Mouse (Mus musculus) neural tube, embryonic 12.5 days (tissue): Measurements from ENCODE around the gene Inafm1. TPM values are rescaled to one million over a fixed set of nuclear protein-coding genes. Genes with fewer than 3 reads are reported as not detected.
A peak's percentile ranks its signal among the peaks of the same experiment; 100 is the strongest.
"Not testable (repeated sequence)": the region's sequence is repeated elsewhere in the genome, so short reads cannot be mapped to it uniquely, and the experiment has no call there.

ENCODE experiments used
- ATAC-seq: fragments of 200-750 bp; cut with Nextera tagmentation; 2 replicates; pipeline ENCODE4 v1.8.0; 2017; ENCODE audit warnings: low read depth, mild to moderate bottlenecking, moderate TSS enrichment, moderate library complexity; ENCODE audit not compliant: low FRiP score
- H3K27ac ChIP-seq: fragments of 300-500 bp; sonication (generic); 2 replicates; pipeline ENCODE4 v1.5.1; 2016
- H3K27me3 ChIP-seq: fragments of 300-500 bp; sonication (generic); replicated peaks from 2 replicates; pipeline ENCODE4 v1.6.1; 2016; ENCODE audit warnings: mild to moderate bottlenecking
- H3K36me3 ChIP-seq: fragments of 300-500 bp; sonication (generic); 2 replicates; pipeline ENCODE4 v1.6.1; 2016; ENCODE audit warnings: mild to moderate bottlenecking
- H3K4me1 ChIP-seq: fragments of 300-500 bp; sonication (generic); 2 replicates; pipeline ENCODE4 v1.6.1; 2016
- H3K4me2 ChIP-seq: fragments of 300-500 bp; sonication (generic); replicated peaks from 2 replicates; pipeline ENCODE4 v1.6.1; 2016; ENCODE audit warnings: mild to moderate bottlenecking
- H3K4me3 ChIP-seq: fragments of 300-500 bp; sonication (generic); 2 replicates; pipeline ENCODE4 v1.5.1; 2016
- H3K9ac ChIP-seq: fragments of 300-500 bp; sonication (generic); 2 replicates; pipeline ENCODE4 v1.6.1; 2016; ENCODE audit warnings: mild to moderate bottlenecking
- H3K9me3 ChIP-seq: fragments of 300-500 bp; sonication (generic); 2 replicates; pipeline ENCODE4 v1.6.1; 2016; ENCODE audit warnings: mild to moderate bottlenecking
- WGBS: fragments of 180-500 bp; shearing (Covaris S2); methylation state at CpG from one replicate; pipeline ENCODE4 v1.1.7; 2016; 5-methylcytosine and 5-hydroxymethylcytosine counted together
- polyA plus RNA-seq: library from polyadenylated mRNA; unstranded; fragments of >200 nt; fragmentation: Nextera tagmentation; extraction: Ambion mirVana; gene quantifications from 2 replicates; pipeline ENCODE4 v1.2.1, GENCODE M21; 2016

Gene Inafm1
- polyA plus RNA-seq, 1 experiment from 2014 or later: 28.5 TPM

GRCm38 (mm10) chr7:16274922-16275890 lies 1.8 kb upstream of the Inafm1 start:
- Histone ChIP-seq H3K4me2 (0 out of 2 replicates have a peak overlapping the region, but pooled peaks have one; percentile 95), H3K36me3 (peaks cover 44% of the 10 kb centered on the region), H3K9ac (0 out of 2 replicates have a peak overlapping the region, but pooled peaks have one; percentile 17), H3K27me3 (peaks cover 8% of the 10 kb centered on the region; the same call in 1 of the 2 replicates), H3K27ac (no peak overlapping the region), H3K4me3 (no peak overlapping the region), H3K9me3 (no peaks in the 10 kb centered on the region), H3K4me1 (peaks cover 25% of the 10 kb centered on the region)
- WGBS: 91% methylated on average over 10 of the region's 10 CpGs
- no peak for ATAC-seq

- Histone ChIP-seq H3K9me3 (no peaks in the 10 kb centered on the region), H3K9ac (peak overlapping the region; percentile 87), H3K4me3 (peak overlapping the region; percentile 76), H3K36me3 (peaks cover 34% of the 10 kb centered on the region), H3K27me3 (peaks cover 11% of the 10 kb centered on the region; the same call in 1 of the 2 replicates), H3K4me2 (peak overlapping the region; percentile 95), H3K27ac (peak overlapping the region; percentile 84), H3K4me1 (peaks cover 25% of the 10 kb centered on the region)
- ATAC-seq: peak; percentile 65
- WGBS: 1% methylated on average over 18 of the region's 18 CpGs
These were observed 336 bp upstream of the Inafm1 start for GRCm38 (mm10) chr7:16273766-16274140.

GRCm38 (mm10) chr7:16272681-16273080 lies 736 bp downstream of the Inafm1 start:
- Histone ChIP-seq H3K27me3 (peaks cover 11% of the 10 kb centered on the region; the same call in 1 of the 2 replicates), H3K4me3 (peak overlapping the region; percentile 76), H3K9ac (peak overlapping the region; percentile 87), H3K4me2 (peak overlapping the region; percentile 95), H3K4me1 (peaks cover 25% of the 10 kb centered on the region), H3K27ac (peak overlapping the region; percentile 84), H3K36me3 (peaks cover 25% of the 10 kb centered on the region), H3K9me3 (no peaks in the 10 kb centered on the region)
- under 1% methylated on average over 46 of the region's 46 CpGs for WGBS
- peak; percentile 84 for ATAC-seq

- ATAC-seq: no peak
- H3K9ac ChIP-seq: no peak overlapping the region
- 70% methylated on average over 1 of the region's 1 CpGs for WGBS
- no peaks in the 10 kb centered on the region for H3K9me3 ChIP-seq
- H3K4me1 ChIP-seq: peaks cover 25% of the 10 kb centered on the region
- peaks cover 11% of the 10 kb centered on the region; the same call in 1 of the 2 replicates for H3K27me3 ChIP-seq
- H3K27ac ChIP-seq: no peak overlapping the region
- H3K4me2 ChIP-seq: no peak overlapping the region
- no peak overlapping the region for H3K4me3 ChIP-seq
- peaks cover 11% of the 10 kb centered on the region for H3K36me3 ChIP-seq
These were observed 2.3 kb downstream of the Inafm1 start for GRCm38 (mm10) chr7:16271139-16271538.

GRCm38 (mm10) chr7:16266593-16266992 lies 6.8 kb downstream of the Inafm1 start:
- WGBS: 84% methylated on average over 7 of the region's 7 CpGs
- ATAC-seq, H3K4me2 ChIP-seq: not testable (repeated sequence)

GRCm38 (mm10) chr7:16265856-16266255 lies 7.6 kb downstream of the Inafm1 start:
- H3K9ac ChIP-seq: no peak overlapping the region
- H3K4me3 ChIP-seq: no peak overlapping the region
- WGBS: 87% methylated on average over 11 of the region's 11 CpGs
- peaks cover 3% of the 10 kb centered on the region; the same call in 1 of the 2 replicates for H3K27me3 ChIP-seq
- no peak for ATAC-seq
- peaks cover 6% of the 10 kb centered on the region; the same call in 1 of the 2 replicates for H3K9me3 ChIP-seq
- no peak overlapping the region for H3K27ac ChIP-seq
- H3K4me1 ChIP-seq: no peaks in the 10 kb centered on the region
- no peak overlapping the region for H3K4me2 ChIP-seq
- no peaks in the 10 kb centered on the region for H3K36me3 ChIP-seq

More at GRCm38 (mm10) chr7:16266593-16266992, 6.8 kb downstream of the Inafm1 start:
- not testable (repeated sequence) for H3K4me1 ChIP-seq, H3K9me3 ChIP-seq, H3K36me3 ChIP-seq, H3K27ac ChIP-seq, H3K4me3 ChIP-seq, H3K27me3 ChIP-seq, H3K9ac ChIP-seq

GRCm38 (mm10) chr7:16263843-16264242 lies 9.6 kb downstream of the Inafm1 start:
- 87% methylated on average over 5 of the region's 5 CpGs for WGBS
- no peak for ATAC-seq
- Histone ChIP-seq H3K4me1 (no peaks in the 10 kb centered on the region), H3K27ac (no peak overlapping the region), H3K9me3 (peaks cover 6% of the 10 kb centered on the region; the same call in 1 of the 2 replicates), H3K4me2 (no peak overlapping the region), H3K9ac (no peak overlapping the region), H3K36me3 (no peaks in the 10 kb centered on the region), H3K4me3 (no peak overlapping the region), H3K27me3 (no peaks in the 10 kb centered on the region)

DNA sequence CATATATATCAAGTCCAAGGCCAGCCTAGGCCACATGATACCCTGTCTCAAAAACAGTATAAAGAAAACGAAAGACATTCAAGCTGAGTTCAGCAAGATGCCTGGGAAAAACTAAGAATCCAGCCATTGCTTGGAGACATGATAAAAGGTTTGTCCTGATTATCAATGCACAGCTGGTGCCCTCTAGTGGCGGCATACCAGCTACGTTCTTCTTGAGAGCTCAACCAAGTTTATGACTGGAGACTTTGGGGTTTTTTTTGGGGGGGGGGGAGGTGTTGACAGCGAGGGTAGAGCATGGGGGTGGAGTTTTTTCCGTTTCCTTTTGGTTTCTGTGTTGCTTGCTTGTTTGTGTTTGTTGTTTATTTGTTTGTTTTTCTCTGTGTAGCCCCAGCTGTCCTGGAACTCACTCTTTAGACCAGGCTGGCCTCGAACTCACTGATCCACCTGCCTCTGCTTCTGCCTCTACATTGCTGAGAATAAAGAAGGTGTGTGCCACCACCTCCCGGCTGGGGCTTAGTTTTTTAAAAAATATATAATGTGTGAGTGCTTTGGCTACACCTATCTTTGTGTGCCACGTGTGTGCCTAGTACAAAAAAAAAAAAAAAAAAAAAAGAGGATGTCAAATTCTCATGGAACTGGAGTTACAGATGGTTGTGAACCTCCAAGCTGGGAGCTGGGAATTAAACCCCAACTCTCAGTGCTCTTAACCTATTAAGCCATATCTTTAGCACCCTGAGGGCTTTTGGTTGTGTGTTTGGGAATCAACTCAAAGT lies 10.2 kb downstream of the Inafm1 start:
- 31% methylated on average over 8 of the region's 8 CpGs for WGBS
- no peak overlapping the region for H3K27ac ChIP-seq
- no peaks in the 10 kb centered on the region for H3K4me1 ChIP-seq
- H3K4me2 ChIP-seq: no peak overlapping the region
- no peaks in the 10 kb centered on the region for H3K27me3 ChIP-seq
- H3K36me3 ChIP-seq: no peaks in the 10 kb centered on the region
- H3K4me3 ChIP-seq: no peak overlapping the region
- H3K9ac ChIP-seq: no peak overlapping the region
- H3K9me3 ChIP-seq: peaks cover 6% of the 10 kb centered on the region; the same call in 1 of the 2 replicates
- ATAC-seq: no peak

DNA sequence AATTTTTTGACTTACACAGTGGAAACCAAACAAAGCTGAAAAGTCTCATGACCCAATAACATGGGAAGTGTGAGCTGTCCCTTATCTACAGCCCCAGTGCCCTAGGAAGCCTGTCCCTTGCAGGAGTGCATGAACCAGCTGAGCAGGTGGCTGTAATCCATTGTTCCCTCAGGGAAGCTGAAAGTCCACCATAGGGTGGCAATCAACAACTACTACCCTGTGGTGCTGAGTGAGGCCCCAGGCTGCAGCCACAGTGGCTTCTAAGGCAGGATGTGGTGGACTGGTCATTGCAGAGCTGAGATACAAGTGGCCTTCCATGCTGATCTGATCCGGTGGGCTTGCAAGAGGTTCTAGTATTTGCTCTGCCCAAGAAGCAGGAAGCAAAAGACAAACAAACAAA lies 12.3 kb downstream of the Inafm1 start:
- no peak overlapping the region for H3K4me2 ChIP-seq
- no peaks in the 10 kb centered on the region for H3K4me1 ChIP-seq
- H3K27me3 ChIP-seq: no peaks in the 10 kb centered on the region
- 76% methylated on average over 1 of the region's 1 CpGs for WGBS
- H3K36me3 ChIP-seq: no peaks in the 10 kb centered on the region
- no peak overlapping the region for H3K4me3 ChIP-seq
- no peak for ATAC-seq
- H3K9me3 ChIP-seq: peaks cover 6% of the 10 kb centered on the region; the same call in 1 of the 2 replicates
- H3K27ac ChIP-seq: no peak overlapping the region
- no peak overlapping the region for H3K9ac ChIP-seq

GRCm38 (mm10) chr7:16259110-16259590 lies 14.3 kb downstream of the Inafm1 start, which contains the start of gene C5ar1:
Gene C5ar1 (minus strand): TSS chr7:16259540.
- no peak for ATAC-seq
- Histone ChIP-seq H3K4me2 (no peak within 1 kb of the TSS), H3K9me3 (no peaks in the 10 kb centered on the region), H3K4me3 (no peak within 1 kb of the TSS), H3K27ac (no peak within 1 kb of the TSS), H3K36me3 (no peaks in the 10 kb centered on the region), H3K4me1 (no peaks in the 10 kb centered on the region), H3K9ac (no peak within 1 kb of the TSS), H3K27me3 (no peaks in the 10 kb centered on the region)
- 86% methylated on average over 5 of the region's 5 CpGs for WGBS

GRCm38 (mm10) chr7:16257830-16258229 lies 15.6 kb downstream of the Inafm1 start:
- Histone ChIP-seq H3K27me3 (no peaks in the 10 kb centered on the region), H3K4me1 (no peaks in the 10 kb centered on the region)
- WGBS: 93% methylated on average over 11 of the region's 11 CpGs

DNA sequence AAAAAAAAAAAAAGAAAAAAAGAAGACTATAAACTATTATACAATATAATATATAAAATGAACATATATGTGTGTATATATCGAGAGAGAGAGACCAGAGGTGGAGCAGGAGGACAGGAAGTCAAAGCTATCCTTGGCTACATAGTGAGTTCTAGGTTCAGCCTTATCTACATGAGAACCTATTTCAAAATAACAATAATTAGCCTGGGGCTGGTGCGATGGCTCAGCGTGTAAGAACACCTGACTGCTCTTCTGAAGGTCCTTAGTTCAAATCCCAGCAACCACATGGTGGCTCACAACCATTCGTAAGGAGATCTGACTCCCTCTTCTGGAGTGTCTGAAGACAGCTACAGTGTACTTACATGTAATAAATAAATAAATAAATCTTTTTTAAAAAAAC lies 17.5 kb downstream of the Inafm1 start:
- H3K27me3 ChIP-seq, H3K4me1 ChIP-seq, H3K4me3 ChIP-seq, ATAC-seq, H3K36me3 ChIP-seq, H3K27ac ChIP-seq, H3K9me3 ChIP-seq, H3K9ac ChIP-seq, H3K4me2 ChIP-seq: not testable (repeated sequence)
- 89% methylated on average over 4 of the region's 4 CpGs for WGBS

More at GRCm38 (mm10) chr7:16257830-16258229, 15.6 kb downstream of the Inafm1 start:
- Histone ChIP-seq H3K9me3 (no peaks in the 10 kb centered on the region), H3K9ac (no peak overlapping the region), H3K4me3 (no peak overlapping the region), H3K36me3 (no peaks in the 10 kb centered on the region), H3K27ac (no peak overlapping the region), H3K4me2 (no peak overlapping the region)
- no peak for ATAC-seq
